Mouse (Mus musculus): ENCODE results near the gene Egfl8.

Gene Egfl8

GRCm38 (mm10) chr17:34627093-34627942, 11.5 kb upstream of the Egfl8 start:
- DNase-seq = peak; percentile 65 to 77

- DNase-seq = peak in 1 of 2 experiments; percentile 54
Measured at GRCm38 (mm10) chr17:34626773-34627092, 11.0 kb upstream of the Egfl8 start.

- DNase-seq = peak in 1 of 2 experiments; percentile 46
Measured at GRCm38 (mm10) chr17:34626062-34626772, 10.4 kb upstream of the Egfl8 start.

- no peak for DNase-seq
Measured at GRCm38 (mm10) chr17:34624981-34625380, 9.2 kb upstream of the Egfl8 start.

GRCm38 (mm10) chr17:34623161-34623560, 7.4 kb upstream of the Egfl8 start:
- no peak for DNase-seq

GRCm38 (mm10) chr17:34621006-34621405, 5.2 kb upstream of the Egfl8 start:
- no peak for DNase-seq

GRCm38 (mm10) chr17:34618999-34619398, 3.2 kb upstream of the Egfl8 start:
- DNase-seq = peak; percentile 57 to 73

GRCm38 (mm10) chr17:34613830-34614229, 1.9 kb downstream of the Egfl8 start:
- DNase-seq = no peak

GRCm38 (mm10) chr17:34613054-34613645, 2.6 kb downstream of the Egfl8 start:
- no peak for DNase-seq

- DNase-seq = no peak
Measured at GRCm38 (mm10) chr17:34611050-34611449, 4.7 kb downstream of the Egfl8 start.

GRCm38 (mm10) chr17:34607997-34608396, 7.8 kb downstream of the Egfl8 start:
- no peak for DNase-seq

- peak in 1 of 2 experiments; percentile 56 for DNase-seq
Measured at GRCm38 (mm10) chr17:34606186-34607039, 9.4 kb downstream of the Egfl8 start.

- DNase-seq = peak; percentile 93 to 94
Measured at GRCm38 (mm10) chr17:34605609-34606008, 10.2 kb downstream of the Egfl8 start.

GRCm38 (mm10) chr17:34604511-34605237, 11.1 kb downstream of the Egfl8 start:
- no peak for DNase-seq

- peak; percentile 99 for DNase-seq
Measured at GRCm38 (mm10) chr17:34604061-34604508, 11.7 kb downstream of the Egfl8 start, which contains the start of gene Agpat1. TSS of gene Agpat1 (plus strand) at chr17:34604262.

- peak; percentile 91 to 99 for DNase-seq
Measured at GRCm38 (mm10) chr17:34603375-34604060, 12.3 kb downstream of the Egfl8 start, which contains the start of gene Rnf5. TSS of gene Rnf5 (minus strand) at chr17:34603690.

GRCm38 (mm10) chr17:34601796-34602195, 14.0 kb downstream of the Egfl8 start:
- DNase-seq = no peak

- DNase-seq = peak in 1 of 2 experiments; percentile 3
Measured at GRCm38 (mm10) chr17:34599891-34600290, 15.9 kb downstream of the Egfl8 start.

GRCm38 (mm10) chr17:34597566-34598095, 18.1 kb downstream of the Egfl8 start, which contains the start of gene Ager:
TSS of gene Ager (plus strand) at chr17:34597862.
- no peak for DNase-seq

- no peak for DNase-seq
Measured at GRCm38 (mm10) chr17:34596098-34596497, 19.7 kb downstream of the Egfl8 start.

Measured in thymus, adult 18-20 months (tissue).